Mouse (Mus musculus) heart, adult 2 months (tissue): ENCODE results near the gene Prcd.

Experiments
- CTCF ChIP-seq: fragments of 200-600 bp; IDR thresholded peaks from 2 replicates; pipeline ENCODE4 v1.8.1; 2022; ENCODE audit warnings: antibody characterized with exemption, mild to moderate bottlenecking, moderate library complexity
- EP300 ChIP-seq: fragments of 200-500 bp; IDR thresholded peaks from 2 replicates; pipeline ENCODE4 v1.6.1; 2011; ENCODE audit warnings: low read depth, low read length, control low read depth; ENCODE audit not compliant: insufficient read depth
- POLR2A ChIP-seq: fragments of 200-500 bp; IDR thresholded peaks from 2 replicates; pipeline ENCODE4 v1.6.1; 2011; ENCODE audit warnings: mild to moderate bottlenecking, low read depth, low read length, control low read depth; ENCODE audit not compliant: insufficient read depth

DNA sequence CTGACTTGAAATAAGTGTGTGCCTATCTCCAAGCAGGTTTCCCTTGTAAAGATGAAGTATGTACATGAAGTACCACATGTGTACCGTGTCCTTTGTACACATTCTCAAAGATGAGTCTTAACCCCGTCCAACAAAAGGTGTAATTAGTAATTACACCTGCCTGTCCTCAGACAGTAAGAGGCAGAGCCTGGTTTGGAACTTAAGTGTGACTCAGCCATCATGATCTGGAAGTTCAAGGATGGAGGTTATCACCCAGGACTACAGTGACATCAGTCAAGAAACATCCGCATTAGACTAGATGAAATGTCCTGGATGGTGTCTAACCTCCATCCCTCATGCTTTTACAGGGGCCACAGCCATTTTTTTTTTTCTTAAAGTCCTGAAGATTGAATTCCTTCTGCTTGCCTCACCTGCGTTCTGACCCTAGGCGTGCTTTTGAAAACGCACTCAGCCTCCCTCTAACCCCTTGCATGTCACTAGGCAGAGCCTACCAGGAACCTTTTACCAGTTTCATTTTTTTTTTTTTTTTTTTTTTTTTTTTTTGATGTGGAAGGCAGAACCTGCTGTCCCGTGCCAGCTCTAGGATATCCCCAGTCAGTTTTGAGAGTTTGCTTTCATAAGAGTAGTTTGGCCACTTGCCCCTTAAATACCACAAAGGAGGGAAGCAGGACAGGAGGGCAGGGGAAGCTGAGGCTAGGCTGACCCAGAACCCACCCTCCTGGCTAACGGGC lies 24.5 kb downstream of the Prcd start:
- TF ChIP-seq CTCF (no peak), EP300 (no peak), POLR2A (no peak)
